Mouse (Mus musculus) small intestine, adult 2 months (tissue): ENCODE data around the gene Dtx4. TPM values are rescaled to one million over a fixed set of nuclear protein-coding genes. Genes with fewer than 3 reads are reported as not detected.

ENCODE experiments used
- H3K27ac ChIP-seq: fragments of 200-500 bp; 2 replicates; pipeline ENCODE4 v1.5.1; 2012; ENCODE audit warnings: low read depth, low read length, control low read depth, inconsistent platforms; ENCODE audit not compliant: insufficient read depth
- H3K27me3 ChIP-seq: fragments of 200-500 bp; 2 replicates; pipeline ENCODE4 v1.6.1; 2012; ENCODE audit warnings: mild to moderate bottlenecking, moderate library complexity, low read length, inconsistent platforms; ENCODE audit not compliant: control insufficient read depth, insufficient read depth
- H3K36me3 ChIP-seq: fragments of 200-500 bp; 2 replicates; pipeline ENCODE4 v1.6.1; 2012; ENCODE audit warnings: mild to moderate bottlenecking, low read length, control low read depth, inconsistent platforms; ENCODE audit not compliant: control insufficient read depth, insufficient read depth
- H3K4me1 ChIP-seq: fragments of 200-500 bp; 2 replicates; pipeline ENCODE4 v1.6.1; 2012; ENCODE audit warnings: low read length, inconsistent platforms, mixed read lengths; ENCODE audit not compliant: control insufficient read depth, insufficient read depth, insufficient read length
- H3K4me3 ChIP-seq: fragments of 200-500 bp; 2 replicates; pipeline ENCODE4 v1.5.1; 2012; ENCODE audit warnings: low read depth, mild to moderate bottlenecking, control low read depth, inconsistent platforms, low read length, moderate library complexity
- CTCF ChIP-seq: fragments of 200-500 bp; IDR thresholded peaks from 2 replicates; pipeline ENCODE4 v1.5.1; 2012; ENCODE audit warnings: low read depth, mild to moderate bottlenecking, control low read depth, inconsistent platforms, low read length, moderate library complexity, mixed read lengths; ENCODE audit not compliant: insufficient replicate concordance, insufficient read length; ENCODE audit errors: extremely low read depth
- POLR2A ChIP-seq: fragments of 200-500 bp; IDR thresholded peaks from 2 replicates; pipeline ENCODE4 v1.6.1; 2012; ENCODE audit warnings: low read depth, mild to moderate bottlenecking, control low read depth, inconsistent platforms, low read length, moderate library complexity
- WGBS: fragments of 180-500 bp; shearing (Covaris S2); methylation state at CpG from one replicate; pipeline ENCODE4 v1.1.7; 2018; 5-methylcytosine and 5-hydroxymethylcytosine counted together
- polyA plus RNA-seq: library from polyadenylated mRNA; depleted of rRNA; stranded (reverse); fragments of >200 nt; gene quantifications from 2 replicates; pipeline ENCODE4 v1.2.3, GENCODE M21; 2012

The Dtx4 gene
- polyA plus RNA-seq, 1 experiment: 11.1 TPM

DNA sequence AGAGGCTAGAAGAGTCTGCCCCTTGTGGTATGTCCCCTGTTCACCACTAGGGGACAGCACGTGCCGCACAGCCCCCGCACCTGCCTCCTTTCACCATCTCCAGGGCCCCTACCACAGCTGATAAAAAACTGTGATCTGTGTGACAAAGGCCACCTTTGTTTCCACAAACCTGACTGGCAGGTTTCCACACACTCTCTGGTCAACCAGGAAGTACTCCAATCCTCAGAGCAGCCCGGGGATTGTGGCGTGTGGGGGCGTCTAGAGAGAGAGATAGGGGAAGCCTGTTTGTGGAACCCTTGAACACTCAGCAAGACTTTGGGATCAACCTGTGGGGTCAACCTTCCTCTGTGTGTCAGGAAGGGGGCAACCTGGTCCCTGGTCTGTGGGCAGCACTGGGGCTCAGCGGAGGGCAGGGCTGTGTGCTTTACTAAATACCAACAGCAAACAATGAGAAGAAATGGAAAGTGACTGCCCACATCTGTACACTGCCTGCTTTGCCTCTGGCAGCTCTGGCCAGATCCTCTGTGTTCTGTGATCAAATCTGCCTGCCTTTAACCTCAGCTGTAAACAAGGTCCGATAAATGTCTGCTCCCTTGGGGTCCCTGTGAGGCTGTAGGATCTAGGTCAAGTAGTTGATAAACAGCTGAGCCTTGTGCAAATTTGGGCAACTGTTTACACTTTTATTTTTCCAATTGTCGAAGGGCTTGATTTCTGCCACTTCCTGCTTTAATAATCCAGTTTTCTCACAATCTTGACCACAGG, 12.9 kb downstream of the Dtx4 start:
- Histone ChIP-seq H3K36me3 (peaks cover 17% of the 10 kb centered on the region), H3K27me3 (no peaks in the 10 kb centered on the region), H3K4me1 (peaks cover 44% of the 10 kb centered on the region), H3K4me3 (peak overlapping the region; percentile 23), H3K27ac (peak overlapping the region; percentile 98)
- 11% methylated on average over 9 of the region's 9 CpGs for WGBS
- TF ChIP-seq POLR2A (no peak; the same call in 1 of the 2 replicates), CTCF (peak; percentile 92)

DNA sequence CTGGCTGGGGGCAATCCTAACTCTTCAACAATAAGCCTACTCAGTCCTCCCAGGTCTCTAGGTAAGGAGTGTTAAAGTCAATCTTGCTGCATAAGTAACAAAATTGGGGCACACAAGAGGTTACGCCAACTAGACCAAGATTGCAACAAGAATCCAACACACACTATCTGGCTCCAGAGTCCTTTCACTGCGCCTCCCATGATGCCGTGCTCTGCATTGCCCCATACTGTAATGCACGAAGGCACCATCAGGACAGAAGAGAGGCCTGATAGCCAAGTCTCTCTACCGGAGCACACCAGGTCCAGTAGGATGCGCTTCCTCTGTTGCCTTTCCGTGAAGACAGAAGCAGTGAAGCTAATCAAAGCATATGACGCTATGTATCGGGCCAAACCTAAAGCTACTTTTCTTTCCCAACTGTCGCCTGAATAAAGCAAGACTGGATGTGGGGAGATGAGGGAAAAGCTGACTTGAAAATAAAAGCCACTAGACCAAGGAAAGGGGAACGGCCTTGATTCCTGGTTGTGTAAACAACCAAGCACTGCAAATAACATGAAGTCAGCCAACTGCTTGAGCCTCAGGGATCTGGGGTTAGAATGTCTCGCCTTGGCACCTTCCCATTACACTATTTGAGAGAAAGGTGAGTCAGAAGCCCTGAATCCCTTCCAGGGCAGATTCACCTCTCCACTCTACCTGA, 13.6 kb downstream of the Dtx4 start:
- H3K27ac ChIP-seq: peak overlapping the region; percentile 98
- peaks cover 23% of the 10 kb centered on the region for H3K36me3 ChIP-seq
- H3K27me3 ChIP-seq: no peaks in the 10 kb centered on the region
- WGBS: 40% methylated on average over 12 of the region's 12 CpGs
- H3K4me1 ChIP-seq: peaks cover 44% of the 10 kb centered on the region
- H3K4me3 ChIP-seq: no peak overlapping the region
- TF ChIP-seq CTCF: no peak
- no peak for TF ChIP-seq POLR2A

DNA sequence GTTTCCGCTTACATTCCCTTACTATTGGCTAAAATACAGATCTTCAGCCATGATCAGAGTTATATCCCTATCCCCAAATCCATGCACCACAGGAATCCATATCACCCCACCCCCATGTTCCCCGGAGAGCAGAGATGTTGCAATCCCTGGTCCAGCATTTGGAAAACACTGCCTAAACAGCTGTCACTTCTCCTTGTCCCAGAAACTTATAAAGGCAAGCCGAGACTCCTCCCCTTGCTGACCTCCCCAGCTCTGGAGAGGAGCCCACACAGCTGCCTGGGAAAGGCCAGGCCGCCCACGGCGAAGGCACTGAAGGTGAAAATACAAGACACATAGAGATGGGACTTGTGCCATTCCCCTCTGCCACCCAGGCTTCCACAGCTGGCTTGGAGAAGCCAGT, 14.4 kb downstream of the Dtx4 start:
- Histone ChIP-seq H3K4me1 (peaks cover 41% of the 10 kb centered on the region), H3K27me3 (no peaks in the 10 kb centered on the region), H3K36me3 (peaks cover 22% of the 10 kb centered on the region), H3K4me3 (no peak overlapping the region), H3K27ac (peak overlapping the region; percentile 98)
- 27% methylated on average over 6 of the region's 6 CpGs for WGBS
- TF ChIP-seq POLR2A (no peak), CTCF (no peak)

DNA sequence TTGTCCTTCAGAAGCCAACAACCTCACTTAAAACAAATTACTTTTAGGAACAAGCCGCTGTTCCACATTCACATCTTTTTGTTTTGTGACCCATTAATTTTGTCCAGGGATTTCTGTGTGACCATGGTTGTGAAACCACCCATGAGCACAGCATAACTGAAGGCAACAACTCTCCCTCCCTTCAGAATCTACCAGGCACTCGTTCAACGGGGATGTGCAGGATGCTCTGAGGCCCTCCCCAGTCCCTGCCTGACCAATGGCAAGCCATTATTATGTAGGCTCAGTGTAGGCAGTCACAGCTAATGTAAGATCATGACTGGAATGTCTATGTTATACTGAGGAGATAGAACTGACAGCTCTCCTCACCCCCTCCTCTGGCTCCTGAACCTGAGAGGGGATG, 15.6 kb downstream of the Dtx4 start:
- Histone ChIP-seq H3K4me1 (peaks cover 35% of the 10 kb centered on the region), H3K27me3 (no peaks in the 10 kb centered on the region), H3K27ac (no peak overlapping the region), H3K4me3 (no peak overlapping the region), H3K36me3 (peaks cover 23% of the 10 kb centered on the region)
- TF ChIP-seq POLR2A (no peak), CTCF (no peak)
- 73% methylated on average over 3 of the region's 3 CpGs for WGBS

DNA sequence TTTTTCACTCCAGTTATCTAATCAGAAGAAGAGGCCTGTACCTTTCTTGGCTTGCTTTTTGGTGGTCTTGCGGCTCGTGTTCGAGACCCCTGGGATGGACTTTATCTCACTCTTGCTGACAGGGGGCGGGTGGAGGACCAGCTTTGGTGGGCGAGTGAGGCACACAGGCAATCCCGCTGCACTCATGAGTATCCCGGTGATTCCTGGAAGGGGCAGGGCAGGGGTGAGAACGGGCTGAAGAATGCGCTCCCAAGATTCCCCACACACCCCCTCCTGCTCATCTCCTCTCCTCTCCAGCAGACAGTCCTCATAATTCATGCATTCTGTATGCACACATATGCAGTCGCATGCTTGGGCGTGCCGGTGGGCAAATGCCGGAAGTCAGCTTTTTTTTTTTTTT, 16.0 kb downstream of the Dtx4 start:
- Histone ChIP-seq H3K27ac (no peak overlapping the region), H3K36me3 (peaks cover 24% of the 10 kb centered on the region)

DNA sequence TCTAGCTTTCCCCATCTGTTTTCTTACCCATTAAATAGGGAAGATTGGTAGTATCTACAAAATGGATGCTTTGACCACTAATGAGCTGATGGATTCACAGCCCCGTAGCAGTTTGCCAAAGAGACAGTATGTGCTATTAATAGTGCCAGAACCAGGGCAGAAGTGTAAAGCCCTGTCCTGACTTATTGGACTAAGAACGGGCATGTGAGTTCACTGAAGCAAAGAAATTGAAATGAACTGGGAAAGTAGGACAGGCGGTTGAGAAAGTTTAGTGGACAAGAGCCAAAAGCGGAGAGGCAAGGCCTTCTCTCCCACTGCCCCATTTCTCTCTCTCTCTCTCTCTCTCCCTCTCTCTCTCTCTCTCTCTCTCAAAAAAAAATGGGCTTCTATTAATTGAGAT, 17.0 kb downstream of the Dtx4 start:
- Histone ChIP-seq H3K4me3 (no peak overlapping the region), H3K36me3 (peaks cover 28% of the 10 kb centered on the region), H3K27me3 (no peaks in the 10 kb centered on the region), H3K4me1 (peaks cover 22% of the 10 kb centered on the region), H3K27ac (no peak overlapping the region)
- TF ChIP-seq CTCF: no peak
- no peak for TF ChIP-seq POLR2A
- WGBS: 65% methylated on average over 4 of the region's 4 CpGs

More for the DNA sequence above, 16.0 kb downstream of the Dtx4 start:
- 83% methylated on average over 13 of the region's 13 CpGs for WGBS
- H3K27me3 ChIP-seq: no peaks in the 10 kb centered on the region
- H3K4me1 ChIP-seq: peaks cover 32% of the 10 kb centered on the region
- H3K4me3 ChIP-seq: no peak overlapping the region
- TF ChIP-seq POLR2A (no peak), CTCF (no peak)

DNA sequence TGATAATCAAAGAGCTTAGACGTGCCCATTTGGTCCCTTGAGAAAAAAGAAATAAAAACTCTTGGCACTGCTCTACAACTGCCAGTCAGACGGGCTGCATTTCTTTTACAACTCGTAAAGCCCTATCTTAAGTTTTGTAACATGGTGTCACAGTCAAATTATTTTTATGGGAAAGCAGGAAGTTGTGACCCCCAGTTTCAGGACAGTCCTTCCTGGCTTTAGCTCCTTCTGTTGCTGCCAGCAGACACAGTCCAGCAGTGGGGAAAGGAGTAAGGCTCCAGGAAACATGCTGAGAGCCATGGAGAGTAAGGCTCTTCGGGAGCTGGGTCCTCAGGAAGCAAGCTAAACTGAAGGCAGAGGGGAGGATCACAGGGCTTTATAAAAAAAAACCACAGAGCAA, 17.5 kb downstream of the Dtx4 start:
- Histone ChIP-seq H3K27me3 (no peaks in the 10 kb centered on the region), H3K4me3 (no peak overlapping the region), H3K27ac (no peak overlapping the region), H3K36me3 (peaks cover 29% of the 10 kb centered on the region), H3K4me1 (peaks cover 22% of the 10 kb centered on the region)
- 40% methylated on average over 4 of the region's 4 CpGs for WGBS
- no peak for TF ChIP-seq POLR2A
- TF ChIP-seq CTCF: no peak
